Mouse (Mus musculus) heart, postnatal 10 days (tissue): Measurements from ENCODE around the gene Gsn. TPM values are rescaled to one million over a fixed set of nuclear protein-coding genes. Genes with fewer than 3 reads are reported as not detected.
A peak's percentile ranks its signal among the peaks of the same experiment; 100 is the strongest.

ENCODE experiments used
- DNase-seq, 2 experiments: peaks; one replicate each; pipeline ENCODE4 v3.0.0; 2021
- intact Hi-C: fragments of 180-260 bp; cut with DNase I; formaldehyde crosslinking; loops from one replicate; pipeline ENCODE4 v1.15.1; 2025
- total RNA-seq, 2 experiments: library from RNA; stranded (reverse); gene quantifications; 2 replicates each; pipeline ENCODE4 v1.2.3; 2021

Gsn gene
- total RNA-seq, 2 experiments from 2014 or later = 213 to 249 TPM

DNA sequence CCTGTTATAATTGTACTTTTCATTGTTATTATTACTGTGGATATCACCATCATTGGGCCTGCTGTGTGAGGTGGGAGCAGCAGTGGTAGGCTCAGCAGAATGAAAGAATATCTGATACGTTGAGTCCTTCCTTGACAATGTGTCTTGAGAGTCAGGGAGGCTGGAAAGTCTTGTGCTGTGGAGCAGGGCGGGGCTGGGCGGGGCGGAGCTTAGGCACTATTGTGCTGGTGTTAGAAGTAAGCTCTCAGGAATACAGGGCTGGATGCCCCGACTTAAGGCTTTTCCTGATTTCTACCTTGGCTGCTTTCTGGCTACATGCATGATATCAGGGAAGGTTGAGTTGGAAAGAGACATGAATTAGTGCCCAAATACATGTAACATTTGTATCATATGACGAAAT, 3.4 kb upstream of the Gsn start:
- intact Hi-C loops = no loop called here

DNA sequence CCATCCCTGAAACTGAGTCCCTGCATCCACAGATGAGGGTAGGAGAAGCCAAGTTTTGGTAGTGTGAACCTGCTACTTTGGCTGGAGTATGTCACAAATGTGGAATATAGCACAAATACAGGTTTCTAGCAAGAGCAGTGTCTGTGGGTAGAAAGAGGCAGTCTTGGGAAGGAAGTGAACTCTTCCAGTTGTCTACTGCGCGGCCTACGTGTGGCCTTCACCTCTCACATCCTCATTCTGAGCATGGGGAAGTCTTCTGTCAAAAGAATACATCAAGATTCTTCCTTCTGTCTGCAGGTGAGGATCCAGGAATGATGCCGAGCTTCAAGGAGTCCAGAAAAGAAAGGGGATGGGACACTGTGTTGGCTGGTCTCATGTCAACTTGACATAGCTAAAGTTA, 2.4 kb upstream of the Gsn start:
- no peak for DNase-seq
- intact Hi-C loops = no loop called here

More for the DNA sequence above, 3.4 kb upstream of the Gsn start:
- DNase-seq = no peak

DNA sequence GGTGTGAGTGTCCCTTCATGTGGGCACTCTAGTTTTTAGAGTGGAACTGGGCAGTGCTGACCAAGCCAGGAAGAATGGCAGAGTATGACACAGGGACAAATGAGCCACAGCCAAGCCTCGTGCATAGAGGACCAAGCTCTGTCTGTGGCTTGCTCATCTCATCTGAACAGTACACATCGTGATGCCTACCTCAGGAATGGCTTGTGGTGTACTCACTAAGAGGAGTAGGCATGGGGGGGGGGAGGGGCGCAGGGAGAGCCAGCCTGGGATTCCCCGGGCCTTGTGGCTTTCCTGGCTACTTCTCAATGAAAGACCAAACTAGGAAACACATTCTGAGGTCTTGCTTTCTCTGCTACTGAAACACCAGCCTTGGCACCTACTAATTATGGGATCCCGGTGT, 1.2 kb upstream of the Gsn start:
- intact Hi-C loops = no loop called here

DNA sequence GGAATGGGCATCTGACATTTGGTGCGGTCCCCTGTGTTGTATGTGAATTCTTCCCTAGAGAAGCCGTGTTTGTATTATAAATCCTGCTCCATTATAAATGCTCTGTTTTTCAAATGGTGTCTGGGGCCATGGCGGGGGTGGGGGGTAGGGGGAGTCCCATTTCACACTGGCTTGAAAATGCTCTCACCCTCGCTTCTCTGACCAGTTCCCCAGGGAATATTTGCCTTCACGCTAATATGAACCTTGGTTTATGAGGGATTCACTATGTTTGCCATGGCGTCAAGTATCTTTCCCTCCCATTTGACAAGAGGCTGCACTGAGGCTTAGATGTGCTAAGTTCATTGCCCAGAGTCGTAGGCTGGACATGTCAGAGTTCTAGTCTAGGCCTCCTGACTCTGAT, 718 bp upstream of the Gsn start:
- no peak for DNase-seq
- intact Hi-C loops = no loop called here

More for the DNA sequence above, 1.2 kb upstream of the Gsn start:
- DNase-seq = no peak

DNA sequence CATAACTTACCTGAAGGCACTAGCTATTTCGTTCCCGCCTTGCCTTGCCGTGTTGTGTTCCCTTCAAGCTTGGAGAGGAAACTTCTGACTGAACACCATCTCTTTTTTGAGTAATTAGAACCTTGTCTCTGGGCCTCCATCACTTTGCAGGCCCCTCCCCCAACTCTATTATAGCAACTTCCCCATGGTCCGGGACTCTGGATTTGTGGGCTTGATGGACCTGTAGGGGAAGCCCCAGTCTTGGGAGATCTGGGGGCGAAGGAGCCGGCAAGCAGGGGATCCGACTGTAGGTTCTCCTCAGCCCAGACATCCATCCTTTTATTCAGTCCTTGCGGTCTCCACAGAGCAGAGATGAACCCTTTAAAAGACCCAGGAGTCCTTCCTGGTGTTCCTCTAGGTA, 752 bp downstream of the Gsn start:
- DNase-seq = no peak
- intact Hi-C loops = no loop called here

DNA sequence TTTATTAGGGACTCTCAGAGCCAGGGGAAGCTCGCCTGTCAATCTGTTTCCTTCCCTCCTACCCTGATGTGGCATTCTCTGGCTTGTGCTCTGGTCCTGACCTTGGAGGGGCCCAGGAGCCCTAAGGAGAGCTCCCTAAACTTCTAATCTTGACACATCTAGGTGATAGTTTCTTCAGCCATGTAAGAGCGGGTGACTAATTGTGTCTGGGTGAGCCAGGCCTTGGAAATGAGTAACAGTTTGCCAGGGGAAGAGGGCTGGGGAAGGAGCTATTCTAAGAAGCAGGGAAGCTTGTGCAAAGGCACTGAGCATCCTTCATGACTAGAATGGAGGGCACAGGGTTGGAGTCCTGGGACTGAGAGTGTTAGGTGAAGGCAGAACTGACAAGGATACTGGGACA, 1.7 kb downstream of the Gsn start:
- intact Hi-C loops = loop anchor here (2.0 kb wide), 1 partner anchor 41 kb away; no protein-coding TSS in a partner anchor
- DNase-seq = no peak

DNA sequence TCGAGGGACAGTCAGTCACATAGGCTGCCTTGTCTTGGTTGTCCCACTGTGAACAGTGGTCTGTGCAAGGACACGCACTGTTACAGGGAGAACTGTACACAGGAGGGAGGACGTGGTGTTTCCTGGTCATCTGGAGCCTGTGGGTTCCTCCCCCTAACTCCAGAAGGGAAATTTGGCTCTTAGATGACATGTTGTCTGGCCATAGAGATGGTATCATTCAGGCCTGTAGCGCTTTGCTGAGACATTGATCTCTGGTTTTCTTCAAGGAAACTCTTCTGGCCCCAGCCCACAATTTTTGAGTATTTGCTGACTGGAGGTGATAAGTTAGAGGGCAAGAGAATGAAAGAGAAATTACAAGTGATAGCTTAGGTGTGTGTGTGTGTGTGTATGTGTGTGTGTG, 2.4 kb downstream of the Gsn start:
- intact Hi-C loops = loop anchor here (2.0 kb wide), 1 partner anchor 42 kb away; no protein-coding TSS in a partner anchor
- DNase-seq = no peak

DNA sequence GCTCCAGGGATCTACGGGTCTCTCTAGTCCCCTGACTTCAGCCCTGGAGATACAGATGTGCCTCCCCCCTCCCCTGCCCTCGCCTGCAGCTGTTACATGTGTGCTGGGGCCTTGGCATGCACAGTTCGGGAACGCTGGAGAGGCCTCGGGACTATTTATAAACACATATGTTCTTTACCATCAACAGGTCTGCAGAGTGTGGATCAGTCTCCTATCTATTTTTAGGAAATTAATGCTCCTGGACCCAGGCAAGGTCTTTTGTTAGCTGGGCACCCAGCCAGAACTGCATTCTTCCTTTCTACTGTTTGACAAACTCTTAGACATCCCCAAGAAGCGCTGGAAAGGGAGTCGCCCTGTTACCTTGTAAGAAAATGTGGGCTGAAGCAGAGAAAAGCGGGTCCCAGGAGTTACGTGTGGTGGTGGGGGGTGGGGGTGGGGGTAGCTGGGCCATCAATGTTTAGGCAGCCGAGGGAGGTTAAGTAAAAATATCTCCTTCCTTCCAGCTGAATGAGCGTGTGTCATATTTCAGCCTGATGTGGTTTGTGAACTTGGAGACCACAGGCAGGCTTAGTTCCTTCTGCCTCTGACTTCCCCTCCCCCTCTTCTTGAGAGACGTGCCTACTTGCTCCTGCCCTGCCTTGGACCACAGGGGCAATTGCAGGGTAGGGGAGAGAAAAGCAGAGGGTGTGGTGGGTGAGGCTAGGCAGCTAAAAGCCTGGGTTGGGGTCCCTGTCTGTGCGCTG, 3.3 kb downstream of the Gsn start:
- no peak for DNase-seq
- intact Hi-C loops = loop anchor here (2.0 to 10.0 kb wide), 2 partner anchors 43 to 215 kb away; no protein-coding TSS in a partner anchor

DNA sequence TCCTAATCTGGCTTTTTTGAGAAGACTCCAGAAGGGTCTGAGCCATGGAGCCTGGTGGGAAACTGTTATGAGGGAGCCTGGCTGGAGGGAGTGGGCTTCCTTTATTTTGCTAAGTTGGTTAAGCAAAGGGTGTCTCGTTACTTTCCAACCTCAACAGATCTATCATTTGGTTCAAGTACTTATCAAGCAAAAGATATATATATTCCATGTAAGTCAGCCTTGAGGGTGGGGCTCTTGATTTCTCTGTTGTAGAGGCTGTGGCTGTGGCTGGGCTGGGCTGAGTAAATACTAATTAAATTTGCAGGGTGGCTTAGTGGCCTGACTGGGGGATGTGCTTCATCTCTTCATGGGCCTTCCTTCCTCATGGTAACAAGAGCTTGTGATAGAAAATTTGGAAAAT, 4.1 kb downstream of the Gsn start:
- no peak for DNase-seq
- intact Hi-C loops = loop anchor here (10.0 kb wide), 1 partner anchor 215 kb away; no protein-coding TSS in a partner anchor

DNA sequence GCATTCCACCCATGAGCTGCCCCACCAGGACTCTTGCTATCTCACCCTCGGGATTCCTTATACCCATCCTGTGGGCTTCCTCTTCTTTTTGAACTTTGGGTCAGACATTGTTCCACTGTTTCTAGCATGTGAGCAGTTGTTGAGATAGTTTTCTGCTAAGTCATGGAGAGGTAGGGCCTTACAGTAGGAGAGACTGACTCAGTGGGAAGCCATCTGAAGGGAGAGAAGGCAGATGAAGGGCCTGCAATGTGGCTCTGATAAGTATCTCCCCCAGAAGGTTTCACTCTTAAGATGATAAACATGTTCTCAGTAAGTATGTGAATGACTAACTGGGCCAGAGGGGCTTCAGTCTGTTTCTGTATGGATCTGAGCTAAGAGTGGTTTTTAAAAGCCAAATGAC, 7.9 kb downstream of the Gsn start:
- intact Hi-C loops = loop anchor here (10.0 kb wide), 1 partner anchor 219 kb away; no protein-coding TSS in a partner anchor
- no peak for DNase-seq

DNA sequence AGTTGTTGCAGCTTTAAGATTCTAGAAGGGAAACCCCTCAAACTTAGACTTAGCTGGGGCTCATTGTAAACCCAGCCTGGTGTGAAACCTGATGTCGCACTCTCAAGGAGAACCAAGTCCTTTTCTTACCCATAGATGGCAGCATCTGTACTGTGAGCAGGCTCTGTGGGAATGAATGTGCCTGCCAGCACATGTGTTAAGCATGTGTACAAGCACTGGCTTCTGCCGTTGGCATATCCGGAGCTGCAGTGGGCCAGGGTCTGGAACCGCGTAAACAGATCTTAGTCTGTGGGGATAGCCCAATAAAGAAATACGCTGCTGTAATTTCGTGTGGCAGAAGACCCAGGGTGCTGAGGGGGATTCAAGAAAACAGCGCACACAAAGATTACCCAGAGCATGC, 9.1 kb downstream of the Gsn start:
- intact Hi-C loops = loop anchor here (10.0 kb wide), 1 partner anchor 220 kb away; no protein-coding TSS in a partner anchor
- peak; percentile 75 to 82 for DNase-seq

DNA sequence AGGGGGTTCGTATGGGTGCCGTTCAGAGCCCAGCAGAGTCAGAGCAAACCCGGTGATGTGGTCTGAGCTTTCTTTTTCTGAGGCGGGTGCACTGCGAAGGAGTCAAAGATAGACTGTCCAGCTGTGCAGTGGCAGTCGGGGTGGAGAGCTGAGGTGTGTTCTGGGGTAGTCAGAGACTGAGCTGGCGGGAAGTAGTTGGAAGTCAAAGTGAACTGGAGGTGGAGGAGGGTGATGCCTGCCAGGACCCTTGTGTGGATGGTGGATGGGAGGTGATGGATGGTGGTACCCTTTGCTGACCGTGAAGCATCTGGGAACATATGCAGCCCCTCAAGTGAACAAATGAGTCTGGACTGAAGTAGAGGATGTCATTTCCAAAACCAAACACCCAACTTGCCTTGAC, 9.6 kb downstream of the Gsn start:
- intact Hi-C loops = loop anchor here (10.0 kb wide), 1 partner anchor 221 kb away; no protein-coding TSS in a partner anchor
- no peak for DNase-seq

DNA sequence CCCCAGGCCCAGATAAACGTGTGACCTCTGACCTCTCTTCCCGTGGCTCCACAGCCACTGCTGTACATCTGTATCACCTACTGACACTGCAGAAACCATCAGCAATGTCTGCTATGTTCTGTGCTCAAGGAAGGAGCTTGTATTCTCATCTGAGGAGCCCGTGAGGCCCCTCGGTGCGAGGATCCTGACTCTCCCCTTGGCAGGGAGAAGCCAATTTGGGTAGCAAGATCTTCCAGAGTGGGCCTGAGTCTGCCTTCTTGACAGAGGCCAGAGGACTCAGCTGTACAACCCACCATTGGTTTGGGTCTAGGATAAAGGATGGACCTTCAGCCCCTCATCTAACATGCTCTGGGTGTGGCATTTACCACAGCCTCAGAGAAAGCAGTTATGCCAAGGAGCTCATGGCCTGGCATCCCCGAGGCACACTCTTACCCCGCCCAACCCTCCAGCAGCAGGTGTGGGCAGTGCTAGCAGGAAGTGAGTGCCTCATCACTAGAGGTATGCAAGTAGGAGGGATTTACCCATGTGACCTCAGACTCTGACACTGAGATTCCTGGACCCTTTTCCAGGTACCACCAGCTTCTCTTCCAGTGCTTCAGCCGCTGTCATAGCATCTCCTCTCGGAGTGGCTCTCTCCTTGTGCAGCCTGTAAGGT, 10.2 kb downstream of the Gsn start:
- intact Hi-C loops = loop anchor here (10.0 kb wide), 1 partner anchor 222 kb away; no protein-coding TSS in a partner anchor
- DNase-seq = no peak

DNA sequence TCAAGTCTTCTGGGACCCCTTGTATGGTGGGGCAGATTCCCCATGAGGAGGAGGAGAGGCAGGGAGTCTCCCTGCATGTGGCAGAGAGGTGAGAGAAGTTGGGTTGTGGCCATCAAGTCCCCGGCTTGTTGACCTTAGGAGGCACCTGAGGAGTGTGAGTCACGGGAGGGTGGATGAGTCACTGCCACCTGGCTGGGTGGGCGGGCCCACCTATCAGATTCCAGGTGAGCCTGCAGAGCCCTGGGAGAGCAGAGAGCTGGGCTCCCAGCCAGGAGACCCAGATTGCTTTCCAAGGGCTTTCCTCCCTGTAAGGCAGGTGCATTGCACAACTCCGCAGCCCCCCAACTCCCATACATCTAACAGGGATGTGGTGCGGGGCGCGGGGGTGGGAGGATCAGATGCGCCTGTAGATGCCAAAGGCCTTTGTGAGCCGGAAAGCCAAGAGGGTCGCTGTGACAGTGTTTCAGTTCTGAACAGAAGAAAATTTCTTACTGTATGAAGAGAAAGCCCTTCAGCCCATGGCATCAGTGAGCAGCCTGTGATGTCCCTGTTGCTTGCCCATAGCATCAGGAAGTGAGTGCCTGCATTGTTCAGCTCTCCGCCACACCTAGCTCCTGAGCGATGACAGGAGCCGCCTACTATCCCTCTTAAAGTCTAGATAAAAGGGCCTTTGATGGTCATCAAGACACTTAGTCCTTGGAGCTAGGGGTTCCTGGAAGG, 11.1 kb downstream of the Gsn start:
- intact Hi-C loops = loop anchor here (10.0 kb wide), 1 partner anchor 223 kb away; no protein-coding TSS in a partner anchor
- no peak for DNase-seq

DNA sequence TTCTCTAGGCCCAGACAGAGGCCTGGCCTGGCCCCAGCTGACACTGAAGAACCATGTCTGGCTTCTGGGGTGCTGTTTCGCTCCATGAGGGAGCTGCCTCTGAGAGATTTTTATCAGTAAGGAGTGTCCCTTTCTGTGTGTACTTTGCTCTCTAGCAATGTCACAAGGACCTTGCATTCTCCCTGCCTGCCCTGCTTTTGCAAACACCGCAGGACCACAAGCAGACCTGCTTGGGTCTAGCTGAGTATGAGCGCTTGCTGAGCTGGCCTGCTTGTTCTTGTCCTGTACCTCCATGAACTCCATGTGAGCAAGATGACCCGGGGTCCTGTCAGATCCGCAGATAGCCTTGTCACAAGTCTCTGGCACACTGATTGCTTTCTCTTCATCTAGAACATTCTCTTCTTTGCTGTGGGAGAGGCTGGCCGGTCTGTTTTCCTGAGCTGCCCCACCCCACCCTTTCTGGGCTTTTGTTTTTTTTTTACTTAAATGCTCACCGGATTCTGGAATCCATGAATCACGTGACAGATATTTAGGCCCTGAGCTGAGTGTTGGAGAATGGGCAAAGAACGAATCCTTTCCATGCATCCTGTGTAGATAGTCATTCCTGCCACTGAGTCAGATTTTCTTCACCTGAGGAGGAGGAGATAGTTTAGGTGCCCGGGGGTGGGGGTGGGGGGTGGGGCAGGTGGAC, 11.8 kb downstream of the Gsn start:
- DNase-seq = no peak
- intact Hi-C loops = loop anchor here (10.0 kb wide), 1 partner anchor 223 kb away; no protein-coding TSS in a partner anchor

DNA sequence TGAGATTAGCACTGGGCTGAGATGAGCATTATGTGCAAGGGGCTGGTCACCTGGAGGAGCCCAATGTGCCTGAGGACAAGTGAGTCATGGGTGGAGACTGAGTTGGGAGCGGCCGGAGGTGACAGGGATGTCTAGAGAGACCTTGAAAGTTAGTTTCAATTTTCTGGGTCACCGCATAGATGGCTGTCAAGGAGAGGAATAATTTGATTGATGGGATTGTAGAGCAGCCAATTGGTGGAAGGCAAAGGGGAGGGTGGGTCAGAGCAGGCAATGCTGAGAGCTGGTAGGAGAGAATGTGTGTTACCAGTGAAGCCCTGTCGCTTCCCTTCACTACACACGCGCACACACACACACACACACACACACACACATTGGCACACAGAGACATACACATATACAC, 13.0 kb downstream of the Gsn start:
- DNase-seq = no peak
- intact Hi-C loops = loop anchor here (10.0 kb wide), 1 partner anchor 224 kb away; no protein-coding TSS in a partner anchor

DNA sequence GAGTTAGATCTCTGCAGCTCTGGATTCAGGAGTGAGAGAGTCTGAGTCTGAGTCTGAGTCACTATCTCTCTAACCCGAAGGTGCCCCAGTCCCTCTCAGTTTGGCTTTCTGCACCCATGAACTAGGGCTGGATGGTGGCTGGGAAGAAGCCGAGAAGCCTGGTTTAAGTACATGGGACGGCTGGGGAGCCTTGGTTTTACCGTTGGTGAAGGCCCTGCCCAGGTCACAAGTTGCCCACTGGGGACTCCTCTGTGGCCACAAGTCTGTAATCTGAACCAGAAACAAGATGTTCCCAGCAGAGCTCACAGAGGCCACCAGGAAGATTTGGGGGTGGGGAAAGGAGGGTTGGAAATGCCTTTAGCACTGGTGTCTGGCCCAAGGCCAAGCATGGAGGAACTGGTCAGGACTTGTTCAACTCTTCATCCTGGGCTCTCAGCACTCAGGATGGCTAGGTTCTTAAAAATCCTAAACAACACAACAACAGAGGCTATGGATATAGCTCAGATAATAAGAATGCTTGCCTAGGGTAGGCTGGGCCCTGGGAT, 13.6 kb downstream of the Gsn start:
- DNase-seq = peak in 1 of 2 experiments; percentile 62
- intact Hi-C loops = loop anchor here (1.0 to 10.0 kb wide), 2 partner anchors 55 to 225 kb away; no protein-coding TSS in a partner anchor

DNA sequence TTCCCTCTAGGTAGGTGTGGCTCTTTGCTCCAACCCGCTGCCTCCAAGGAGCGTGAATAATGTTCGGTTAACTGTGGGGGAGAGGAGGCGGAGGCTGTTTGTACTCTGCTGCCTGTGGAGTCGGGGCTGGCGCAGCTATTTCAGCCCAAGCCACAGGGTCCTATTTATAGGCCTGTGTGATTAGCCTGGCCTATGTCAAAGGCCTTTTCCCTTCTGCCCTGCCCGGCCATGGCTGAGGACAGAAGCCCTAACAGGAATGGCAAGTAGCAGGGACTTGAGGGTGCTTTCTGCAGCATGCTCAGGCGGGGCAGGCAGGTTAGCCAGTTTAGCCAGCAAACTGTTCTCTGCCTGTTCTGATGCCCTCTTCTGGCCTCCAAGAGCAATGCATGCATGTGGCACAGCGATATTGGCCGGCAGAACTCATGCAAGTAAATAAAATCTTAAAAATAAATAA, 14.4 kb downstream of the Gsn start:
- intact Hi-C loops = loop anchor here (1.0 kb wide), 1 partner anchor 56 kb away; no protein-coding TSS in a partner anchor
- peak; percentile 73 to 76 for DNase-seq

DNA sequence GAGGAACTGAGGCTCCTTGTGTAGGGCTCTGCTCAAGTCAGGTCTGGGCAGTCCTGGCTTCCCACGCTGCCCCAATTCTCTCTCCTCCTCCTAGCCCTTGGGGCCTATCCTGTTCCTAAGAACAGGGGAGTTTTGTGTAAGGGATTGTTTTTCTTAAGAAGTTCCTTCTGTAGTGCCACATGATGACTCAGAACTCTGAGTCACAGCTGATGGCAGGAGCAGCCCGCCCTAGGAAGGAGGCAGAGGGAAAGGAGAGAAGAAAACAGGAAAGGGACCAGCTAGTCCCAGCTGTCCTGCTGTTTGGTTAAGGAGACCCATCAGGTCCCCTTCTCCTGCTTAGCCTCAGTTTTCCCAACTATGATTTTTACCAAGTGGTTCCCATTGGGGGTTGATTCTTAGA, 15.6 kb downstream of the Gsn start:
- intact Hi-C loops = no loop called here

DNA sequence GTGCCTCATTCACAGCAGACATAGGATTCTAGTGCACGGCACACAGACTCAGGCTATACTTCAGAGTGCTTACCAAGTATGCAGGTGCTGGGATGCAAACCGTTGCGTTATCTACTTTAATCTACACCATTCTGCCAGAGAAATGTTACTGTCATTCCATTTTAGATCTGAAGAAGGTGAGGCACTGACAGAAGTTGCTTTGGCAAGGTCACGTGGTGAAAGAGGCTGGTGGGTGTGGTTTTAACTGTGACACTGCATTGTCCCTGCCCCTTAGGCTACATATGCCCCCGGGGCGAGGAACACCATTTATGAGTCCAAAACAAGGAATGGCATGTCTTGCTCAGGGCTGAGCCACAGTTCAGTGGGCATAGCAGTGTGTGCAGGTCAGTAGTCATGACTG, 16.7 kb downstream of the Gsn start:
- intact Hi-C loops = no loop called here

More for the DNA sequence above, 15.6 kb downstream of the Gsn start:
- peak; percentile 62 to 67 for DNase-seq

More for the DNA sequence above, 16.7 kb downstream of the Gsn start:
- no peak for DNase-seq
